Mouse (Mus musculus): ENCODE measurements around the gene Gm47289.

The Gm47289 gene

GRCm38 (mm10) chr9:119158861-119159260 lies at the start of gene Gm47289:
Gm47289 (plus strand) TSS chr9:119159161.
- no peak for DNase-seq (ENCODE audit: low read depth, low spot score)

- DNase-seq (ENCODE audit: low read depth, low spot score): peak; percentile 60
These were observed 49.1 kb upstream of the Gm47289 start for GRCm38 (mm10) chr9:119109685-119110353.

- DNase-seq (ENCODE audit: low read depth, low spot score): no peak
These were observed 48.3 kb upstream of the Gm47289 start for GRCm38 (mm10) chr9:119110640-119111039.

GRCm38 (mm10) chr9:119114911-119115310 lies 44.0 kb upstream of the Gm47289 start:
- DNase-seq (ENCODE audit: low read depth, low spot score): no peak

GRCm38 (mm10) chr9:119119409-119120167 lies 39.4 kb upstream of the Gm47289 start:
- no peak for DNase-seq (ENCODE audit: low read depth, low spot score)

GRCm38 (mm10) chr9:119120168-119120560 lies 38.8 kb upstream of the Gm47289 start:
- DNase-seq (ENCODE audit: low read depth, low spot score): no peak

- no peak for DNase-seq (ENCODE audit: low read depth, low spot score)
These were observed 36.2 kb upstream of the Gm47289 start for GRCm38 (mm10) chr9:119122596-119123369.

GRCm38 (mm10) chr9:119128436-119129181 lies 30.4 kb upstream of the Gm47289 start:
- no peak for DNase-seq (ENCODE audit: low read depth, low spot score)

- DNase-seq (ENCODE audit: low read depth, low spot score): no peak
These were observed 28.3 kb upstream of the Gm47289 start for GRCm38 (mm10) chr9:119130692-119131091.

- DNase-seq (ENCODE audit: low read depth, low spot score): no peak
These were observed 20.1 kb upstream of the Gm47289 start for GRCm38 (mm10) chr9:119138836-119139235.

- DNase-seq (ENCODE audit: low read depth, low spot score): no peak
These were observed 16.9 kb upstream of the Gm47289 start for GRCm38 (mm10) chr9:119142066-119142465.

GRCm38 (mm10) chr9:119143372-119143771 lies 15.6 kb upstream of the Gm47289 start:
- no peak for DNase-seq (ENCODE audit: low read depth, low spot score)

- no peak for DNase-seq (ENCODE audit: low read depth, low spot score)
These were observed 14.3 kb upstream of the Gm47289 start for GRCm38 (mm10) chr9:119144696-119145095.

GRCm38 (mm10) chr9:119145137-119145536 lies 13.8 kb upstream of the Gm47289 start:
- DNase-seq (ENCODE audit: low read depth, low spot score): no peak

GRCm38 (mm10) chr9:119145638-119146037 lies 13.3 kb upstream of the Gm47289 start:
- no peak for DNase-seq (ENCODE audit: low read depth, low spot score)

GRCm38 (mm10) chr9:119146098-119146770 lies 12.7 kb upstream of the Gm47289 start:
- no peak for DNase-seq (ENCODE audit: low read depth, low spot score)

GRCm38 (mm10) chr9:119149601-119150000 lies 9.4 kb upstream of the Gm47289 start:
- DNase-seq (ENCODE audit: low read depth, low spot score): peak; percentile 79

GRCm38 (mm10) chr9:119151751-119152150 lies 7.2 kb upstream of the Gm47289 start:
- no peak for DNase-seq (ENCODE audit: low read depth, low spot score)

- no peak for DNase-seq (ENCODE audit: low read depth, low spot score)
These were observed 3.5 kb upstream of the Gm47289 start for GRCm38 (mm10) chr9:119155416-119155815.

- DNase-seq (ENCODE audit: low read depth, low spot score): no peak
These were observed 3.1 kb upstream of the Gm47289 start for GRCm38 (mm10) chr9:119155826-119156225.

All from forelimb bud, embryonic 11.5 days (tissue).